Mouse (Mus musculus) CD8-positive naive resting alpha-beta T cell, adult 2 months (primary cell): Measurements from ENCODE around the gene Uqcr11.

Source experiments
- DNase-seq, 2 experiments: peaks; one replicate each; pipeline ENCODE4 v3.0.0; 2022; ENCODE audit warnings: low read depth in 2 of 2, low spot score in 2 of 2

The Uqcr11 gene

GRCm38 (mm10) chr10:80399191-80399972, 7.2 kb downstream of the Uqcr11 start, which contains the start of gene Mbd3:
Gene Mbd3, minus strand, starts transcription at chr10:80399550.
- peak; percentile 99 for DNase-seq

GRCm38 (mm10) chr10:80398719-80399190, 7.9 kb downstream of the Uqcr11 start:
- DNase-seq = peak; percentile 94 to 95

GRCm38 (mm10) chr10:80398174-80398535, 8.5 kb downstream of the Uqcr11 start:
- no peak for DNase-seq

GRCm38 (mm10) chr10:80397524-80398173, 9.0 kb downstream of the Uqcr11 start:
- no peak for DNase-seq

GRCm38 (mm10) chr10:80396822-80397523, 9.7 kb downstream of the Uqcr11 start:
- DNase-seq = no peak

- no peak for DNase-seq
Observed at GRCm38 (mm10) chr10:80395025-80395627, 11.5 kb downstream of the Uqcr11 start.

- DNase-seq = no peak
Observed at GRCm38 (mm10) chr10:80392687-80393086, 13.9 kb downstream of the Uqcr11 start.

GRCm38 (mm10) chr10:80390697-80391096, 15.9 kb downstream of the Uqcr11 start:
- DNase-seq = no peak

GRCm38 (mm10) chr10:80389185-80389708, 17.4 kb downstream of the Uqcr11 start:
- no peak for DNase-seq

- DNase-seq = no peak
Observed at GRCm38 (mm10) chr10:80388731-80389130, 17.9 kb downstream of the Uqcr11 start.

- DNase-seq = peak; percentile 58 to 67
Observed at GRCm38 (mm10) chr10:80387522-80387959, 19.1 kb downstream of the Uqcr11 start, which contains the start of gene Mex3d. Gene Mex3d, minus strand, starts transcription at chr10:80387659.

- DNase-seq = no peak
Observed at GRCm38 (mm10) chr10:80386735-80387471, 19.7 kb downstream of the Uqcr11 start.

GRCm38 (mm10) chr10:80385811-80386734, 20.6 kb downstream of the Uqcr11 start:
- no peak for DNase-seq

GRCm38 (mm10) chr10:80385310-80385709, 21.3 kb downstream of the Uqcr11 start:
- no peak for DNase-seq

GRCm38 (mm10) chr10:80384709-80385108, 21.9 kb downstream of the Uqcr11 start:
- DNase-seq = no peak

GRCm38 (mm10) chr10:80384115-80384639, 22.5 kb downstream of the Uqcr11 start:
- no peak for DNase-seq

GRCm38 (mm10) chr10:80383431-80383830, 23.2 kb downstream of the Uqcr11 start:
- no peak for DNase-seq

- DNase-seq = no peak
Observed at GRCm38 (mm10) chr10:80382641-80383365, 23.8 kb downstream of the Uqcr11 start.
